Mouse (Mus musculus) liver, embryonic 14.5 days (tissue): ENCODE measurements at regions not wholly inside any gene's neighbourhood (a gene's known extent, or its start where the extent isn't known, plus 50 kb on each side); places are given as distances from the start of the nearest gene placed in this dataset.

Experiments
- ATAC-seq: fragments of 200-750 bp; cut with Nextera tagmentation; 2 replicates; pipeline ENCODE4 v1.8.0; 2017; ENCODE audit warnings: moderate number of reproducible peaks, mild to moderate bottlenecking, moderate library complexity; ENCODE audit not compliant: insufficient read depth
- DNase-seq, 3 experiments: peaks; one replicate each; pipeline ENCODE4 v3.0.0-alpha.2; 2012 to 2013; ENCODE audit warnings: low read depth in 3 of 3, low spot score in 3 of 3
- H3K27ac ChIP-seq: fragments of 300-500 bp; sonication (generic); 2 replicates; pipeline ENCODE4 v1.5.1; 2014; ENCODE audit warnings: moderate library complexity, mild to moderate bottlenecking, control low read depth, inconsistent platforms
- H3K27me3 ChIP-seq: fragments of 300-500 bp; sonication (generic); 2 replicates; pipeline ENCODE4 v1.6.1; 2014; ENCODE audit warnings: mild to moderate bottlenecking, low read length, moderate library complexity; ENCODE audit not compliant: control insufficient read depth, insufficient read depth
- H3K36me3 ChIP-seq: fragments of 300-500 bp; sonication (generic); replicated peaks from 2 replicates; pipeline ENCODE4 v1.6.1; 2014; ENCODE audit warnings: low read depth; ENCODE audit not compliant: control insufficient read depth, insufficient read depth
- H3K4me1 ChIP-seq, 2 experiments: fragments of 200-500 bp in 1 of 2; fragments of 300-500 bp in 1 of 2; sonication (generic) in 1 of 2; replicated peaks; 2 replicates each; pipeline ENCODE4 v1.6.1; 2012 to 2014; ENCODE audit warnings: antibody characterized with exemption in 1 of 2, inconsistent platforms in 1 of 2, low read length in 1 of 2; ENCODE audit not compliant: control insufficient read depth in 2 of 2, insufficient read depth in 2 of 2
- H3K4me2 ChIP-seq: fragments of 300-500 bp; sonication (generic); 2 replicates; pipeline ENCODE4 v1.6.1; 2014; ENCODE audit warnings: low read depth, mild to moderate bottlenecking, control low read depth, moderate library complexity
- H3K4me3 ChIP-seq, 2 experiments: fragments of 200-500 bp in 1 of 2; fragments of 300-500 bp in 1 of 2; sonication (generic) in 1 of 2; 2 replicates each; pipeline ENCODE4 v1.5.1; 2012 to 2014; ENCODE audit warnings: low read depth in 2 of 2, low read length in 2 of 2, mild to moderate bottlenecking in 2 of 2, control low read depth in 1 of 2, inconsistent platforms in 1 of 2, moderate library complexity in 1 of 2; ENCODE audit not compliant: insufficient read depth in 1 of 2
- H3K9ac ChIP-seq: fragments of 300-500 bp; sonication (generic); replicated peaks from 2 replicates; pipeline ENCODE4 v1.6.1; 2014; ENCODE audit warnings: mild to moderate bottlenecking, control low read depth, moderate library complexity
- H3K9me3 ChIP-seq: fragments of 300-500 bp; sonication (generic); 2 replicates; pipeline ENCODE4 v1.6.1; 2016; ENCODE audit warnings: low read length, mixed read lengths; ENCODE audit not compliant: control insufficient read depth
- CTCF ChIP-seq: IDR thresholded peaks from 2 replicates; pipeline ENCODE4 v1.5.1; 2016; ENCODE audit warnings: antibody characterized with exemption, low read depth, control low read depth
- EP300 ChIP-seq: IDR thresholded peaks from 2 replicates; pipeline ENCODE4 v1.6.1; 2016; ENCODE audit warnings: antibody characterized with exemption, low read depth
- WGBS: fragments of 180-500 bp; shearing (Covaris S2); extraction: QIAGEN DNeasy Blood & Tissue Kit; methylation state at CpG from one replicate; pipeline ENCODE4 v1.1.7; 2014; ENCODE audit not compliant: insufficient replicate concordance; 5-methylcytosine and 5-hydroxymethylcytosine counted together

DNA sequence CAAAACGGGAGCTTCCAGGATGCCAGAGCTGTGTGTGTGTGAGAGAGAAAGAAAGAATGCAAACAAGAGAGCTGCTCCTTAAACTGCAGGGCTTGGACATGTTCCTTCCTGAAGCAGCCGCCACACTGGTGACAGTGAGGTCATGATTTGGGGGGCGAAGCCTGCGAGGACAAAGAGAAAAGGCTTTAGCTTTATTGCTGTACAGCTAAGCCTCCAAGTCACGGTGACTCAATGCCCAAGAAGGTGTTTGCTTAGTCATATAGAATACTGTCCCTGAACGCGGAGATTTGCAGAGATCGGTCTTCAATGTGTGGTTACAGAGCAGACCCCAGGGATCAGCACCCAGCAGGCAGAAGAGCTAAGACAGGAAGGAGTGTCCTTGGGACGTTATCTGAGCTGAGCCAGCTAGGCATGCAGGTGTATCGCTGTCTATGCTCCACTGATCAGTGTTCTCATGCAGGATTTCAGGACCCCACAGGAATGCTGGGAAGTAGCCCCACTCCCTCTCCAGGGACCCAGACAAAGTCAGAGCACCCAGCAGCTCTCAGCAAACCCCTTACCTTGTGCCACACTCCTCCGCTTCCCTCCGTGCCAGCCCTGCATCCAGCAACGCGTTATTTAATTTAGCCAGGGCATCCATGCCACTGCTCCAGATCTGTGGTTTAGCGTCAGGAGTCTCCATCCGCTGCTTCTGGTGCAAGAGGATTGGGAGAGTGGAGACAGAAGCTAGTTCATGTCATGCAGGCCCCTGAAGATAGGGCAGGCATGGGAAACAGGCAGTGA, 129.0 kb downstream of the 3110018I06Rik start:
- H3K27me3 ChIP-seq = no peaks in the 10 kb centered on the region
- H3K4me3 ChIP-seq = no peak overlapping the region
- TF ChIP-seq CTCF (no peak), EP300 (no peak)
- H3K36me3 ChIP-seq = no peaks in the 10 kb centered on the region
- 61% methylated on average over 16 of the region's 16 CpGs for WGBS
- H3K4me2 ChIP-seq = no peak overlapping the region
- DNase-seq (no peak), ATAC-seq (no peak)
- no peak overlapping the region for H3K9ac ChIP-seq
- H3K9me3 ChIP-seq = no peaks in the 10 kb centered on the region
- H3K4me1 ChIP-seq = no peaks in the 10 kb centered on the region
- H3K27ac ChIP-seq = no peak overlapping the region

DNA sequence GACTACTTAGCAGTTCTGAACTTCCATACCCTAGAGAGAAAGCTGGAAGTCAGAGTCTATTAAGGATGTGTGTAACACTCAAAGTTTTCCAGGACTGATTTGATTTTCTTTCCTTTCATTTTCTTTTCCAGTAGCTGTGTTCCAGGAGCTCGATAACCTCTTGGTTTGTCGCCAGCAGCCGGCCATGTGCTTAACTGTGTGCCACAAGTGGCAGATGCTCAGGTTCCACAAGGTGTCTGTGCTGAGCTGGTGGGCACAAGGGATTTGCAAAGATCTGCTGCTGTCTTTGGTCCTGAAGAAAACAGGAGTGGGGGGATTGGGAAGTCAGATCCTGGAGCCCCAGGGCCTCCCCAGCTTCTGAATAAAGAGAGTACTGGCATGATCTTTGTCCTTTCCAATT, 136.0 kb downstream of the 3110018I06Rik start:
- DNase-seq = no peak
- Histone ChIP-seq H3K36me3 (no peaks in the 10 kb centered on the region), H3K27ac (no peak overlapping the region), H3K27me3 (no peaks in the 10 kb centered on the region), H3K4me2 (no peak overlapping the region), H3K9ac (no peak overlapping the region), H3K9me3 (no peaks in the 10 kb centered on the region), H3K4me3 (no peak overlapping the region), H3K4me1 (no peaks in the 10 kb centered on the region)
- 47% methylated on average over 3 of the region's 3 CpGs for WGBS
- ATAC-seq = no peak
- TF ChIP-seq CTCF (no peak), EP300 (no peak)

DNA sequence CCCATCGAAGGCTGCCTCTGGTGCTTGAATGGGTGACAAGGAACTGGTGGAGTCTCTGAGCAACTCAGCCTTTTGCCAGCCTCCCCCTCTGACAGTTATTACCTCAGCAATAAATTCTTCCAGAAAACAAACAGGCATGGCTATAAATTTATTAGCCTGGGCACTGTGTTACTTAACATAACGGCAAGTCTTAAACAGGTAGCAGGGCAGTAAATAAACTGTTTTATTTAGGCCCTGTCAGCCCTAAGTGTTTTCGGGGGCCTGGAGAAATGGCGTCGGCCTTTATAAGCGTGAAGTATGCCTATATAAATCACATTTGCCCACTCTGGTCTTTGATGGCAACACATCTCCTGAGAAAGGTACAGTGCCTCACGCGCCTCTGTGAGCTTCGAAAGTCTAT, 159.6 kb downstream of the 3110018I06Rik start:
- no peak overlapping the region for H3K27ac ChIP-seq
- H3K9ac ChIP-seq = no peak overlapping the region
- TF ChIP-seq EP300 (no peak), CTCF (no peak)
- 77% methylated on average over 9 of the region's 9 CpGs for WGBS
- ATAC-seq (no peak), DNase-seq (no peak)
- no peaks in the 10 kb centered on the region for H3K4me1 ChIP-seq
- H3K27me3 ChIP-seq = no peaks in the 10 kb centered on the region
- H3K4me3 ChIP-seq = no peak overlapping the region
- H3K4me2 ChIP-seq = no peak overlapping the region
- H3K36me3 ChIP-seq = no peaks in the 10 kb centered on the region
- H3K9me3 ChIP-seq = no peaks in the 10 kb centered on the region

DNA sequence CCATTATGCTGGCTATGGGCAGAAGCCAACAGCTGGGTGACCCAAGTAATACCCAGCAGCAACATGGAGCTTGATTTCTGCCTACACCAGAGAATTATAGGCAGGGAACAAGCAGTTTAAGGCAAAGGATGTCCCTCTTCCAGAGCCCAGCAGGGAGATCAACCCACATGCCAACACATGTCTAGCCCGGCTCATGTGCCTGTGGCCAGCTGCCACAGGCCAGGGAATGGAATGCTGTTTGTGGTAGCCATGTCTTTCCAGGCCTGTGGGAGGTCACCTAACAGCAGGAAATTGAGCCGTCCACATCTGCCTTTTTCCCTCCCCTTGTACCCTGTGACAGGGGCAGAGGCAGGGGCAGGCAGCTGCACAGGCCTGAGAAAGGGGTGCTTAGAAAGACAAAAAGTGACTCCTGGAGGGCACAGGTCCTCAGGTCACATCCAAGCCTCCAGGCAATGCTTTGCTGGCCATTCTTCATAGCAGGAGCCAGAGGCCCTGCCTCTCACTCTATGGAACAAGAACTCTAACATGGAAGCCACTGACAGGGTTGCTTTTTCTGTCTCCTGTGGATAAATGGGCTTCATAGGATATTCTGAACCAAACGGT, 163.8 kb downstream of the 3110018I06Rik start:
- Histone ChIP-seq H3K4me1 (no peaks in the 10 kb centered on the region), H3K9me3 (no peaks in the 10 kb centered on the region), H3K4me3 (no peak overlapping the region), H3K36me3 (no peaks in the 10 kb centered on the region), H3K27ac (no peak overlapping the region), H3K27me3 (no peaks in the 10 kb centered on the region), H3K9ac (no peak overlapping the region), H3K4me2 (no peak overlapping the region)
- DNase-seq (no peak), ATAC-seq (no peak)
- WGBS = 50% methylated on average over 3 of the region's 3 CpGs
- TF ChIP-seq CTCF (no peak), EP300 (no peak)

DNA sequence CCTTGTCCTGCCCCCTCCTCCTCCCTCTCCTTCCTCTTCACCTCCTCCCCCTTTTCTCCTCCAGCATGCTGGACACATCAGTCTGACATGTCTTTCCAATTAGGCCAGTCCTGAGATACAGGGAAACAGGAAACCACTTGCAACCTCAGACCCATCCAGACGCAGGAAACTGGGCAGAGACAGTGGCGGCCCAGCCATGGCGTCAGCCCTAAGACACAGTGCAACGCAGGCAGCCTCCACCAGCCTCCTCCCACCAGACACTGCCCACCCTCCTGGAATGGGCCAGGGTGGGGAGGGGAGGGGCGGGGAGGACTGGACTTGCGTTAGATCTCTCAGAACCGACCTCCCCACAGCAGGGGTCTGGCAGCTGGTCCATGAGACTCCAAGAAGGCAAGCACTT, 164.7 kb downstream of the 3110018I06Rik start:
- H3K9me3 ChIP-seq = no peaks in the 10 kb centered on the region
- no peaks in the 10 kb centered on the region for H3K4me1 ChIP-seq
- no peak overlapping the region for H3K9ac ChIP-seq
- H3K4me2 ChIP-seq = no peak overlapping the region
- H3K4me3 ChIP-seq = no peak overlapping the region
- no peak for ATAC-seq
- TF ChIP-seq CTCF (no peak), EP300 (no peak)
- WGBS = 16% methylated on average over 7 of the region's 7 CpGs
- no peaks in the 10 kb centered on the region for H3K36me3 ChIP-seq
- no peak overlapping the region for H3K27ac ChIP-seq
- H3K27me3 ChIP-seq = no peaks in the 10 kb centered on the region
- no peak for DNase-seq
